Mouse (Mus musculus) adrenal gland (tissue): ENCODE results near the gene Ccm2l.

Experiments
- intact Hi-C: fragments of 180-260 bp; cut with DNase I; formaldehyde crosslinking; loops from one replicate; pipeline ENCODE4 v1.15.1; 2025

The Ccm2l gene

DNA sequence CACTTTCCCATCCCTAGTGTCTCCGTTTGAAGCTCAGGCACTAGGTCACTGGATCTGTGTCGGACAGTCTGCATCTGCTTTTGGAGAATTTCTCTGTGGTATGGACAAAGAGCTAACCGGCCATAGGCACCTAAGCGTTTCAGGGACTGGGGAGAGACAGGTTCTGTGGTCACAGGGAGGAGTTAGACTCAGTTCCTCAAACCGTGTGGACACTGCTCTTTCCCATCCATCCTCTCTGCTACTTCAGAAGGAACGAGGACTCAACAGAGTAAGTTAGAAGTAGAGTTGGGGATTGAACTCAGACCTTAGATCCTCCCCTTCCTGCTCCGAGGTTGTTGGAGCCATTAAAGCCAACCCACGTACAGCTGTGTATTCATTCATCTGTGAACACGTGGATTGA, 14.2 kb upstream of the Ccm2l start:
- intact Hi-C loops = no loop called here

DNA sequence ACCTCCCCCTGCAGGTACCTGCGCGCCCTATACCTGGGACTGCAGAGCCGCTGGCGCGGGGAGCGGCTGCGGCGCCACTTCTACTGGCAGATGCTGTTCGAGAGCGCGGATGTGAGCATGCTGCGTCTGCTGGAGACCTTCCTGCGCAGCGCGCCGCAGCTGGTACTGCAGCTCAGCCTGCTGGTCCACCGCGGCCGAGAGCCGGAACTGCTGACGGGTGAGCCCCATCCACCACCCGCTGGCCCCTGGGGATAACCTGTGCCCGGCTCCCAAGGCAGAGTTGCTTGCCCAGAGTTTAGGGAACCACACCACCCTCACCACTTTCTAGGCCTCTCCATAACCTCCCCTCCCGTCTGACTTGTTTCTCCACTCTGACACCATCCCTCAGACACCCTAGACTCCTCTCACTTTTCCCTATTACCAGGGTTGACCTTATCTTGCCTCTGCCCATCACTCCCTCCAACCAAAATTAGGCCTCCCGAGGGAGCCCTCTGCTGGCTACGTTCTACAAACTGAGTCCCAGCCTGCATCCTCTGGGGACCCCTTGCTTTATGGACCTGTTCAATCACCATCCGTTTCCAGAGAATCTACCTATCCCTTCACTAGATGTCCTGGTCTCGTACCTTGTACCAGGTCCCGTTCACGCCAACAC, 12.9 kb upstream of the Ccm2l start:
- intact Hi-C loops = no loop called here

DNA sequence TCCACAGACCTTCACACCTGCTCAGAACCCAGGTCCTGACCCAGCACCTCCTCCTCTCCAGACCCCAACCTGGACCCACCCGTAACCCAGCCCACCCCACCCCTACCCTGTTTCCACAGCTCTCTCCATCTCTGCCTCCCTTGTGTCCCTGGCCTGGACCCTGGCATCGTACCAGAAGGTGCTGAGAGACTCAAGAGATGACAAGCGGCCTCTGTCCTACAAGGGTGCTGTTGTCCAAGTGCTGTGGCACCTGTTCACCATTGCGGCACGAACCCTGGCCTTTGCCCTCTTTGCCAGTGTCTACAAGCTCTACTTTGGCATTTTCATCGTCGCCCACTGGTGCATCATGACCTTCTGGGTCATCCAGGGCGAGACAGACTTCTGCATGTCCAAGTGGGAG, 11.9 kb upstream of the Ccm2l start:
- intact Hi-C loops = no loop called here

DNA sequence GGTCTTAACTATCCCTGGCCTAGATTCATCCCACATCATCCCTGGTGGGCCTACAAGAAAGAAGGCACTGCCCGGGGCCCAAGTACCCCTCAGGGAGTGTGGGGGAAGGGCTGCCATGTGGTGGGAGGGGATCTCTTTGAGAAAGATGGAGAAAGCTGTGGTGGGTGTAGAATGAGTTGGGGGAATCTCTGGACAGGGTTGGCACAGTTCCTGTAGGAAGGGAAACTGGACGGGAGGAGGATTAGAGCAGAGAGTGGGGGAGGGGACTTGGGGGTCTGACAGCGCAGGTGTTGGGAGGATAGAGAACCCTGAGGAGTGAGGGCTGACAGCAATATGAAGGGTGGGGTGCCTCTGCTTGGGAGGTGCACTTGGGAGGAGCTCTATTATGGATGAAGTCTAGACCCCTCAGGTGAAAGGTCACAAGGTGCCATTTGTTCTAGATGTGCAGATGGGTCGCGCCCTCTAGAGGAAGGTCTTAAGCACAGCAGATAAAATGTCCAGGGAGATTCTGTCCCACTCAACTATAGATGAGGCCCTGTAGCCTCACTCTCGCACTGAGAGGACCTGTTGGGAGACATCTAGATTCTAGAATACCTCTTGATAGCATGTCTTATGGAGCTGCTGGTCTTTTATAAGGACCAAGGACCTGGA, 10.4 kb upstream of the Ccm2l start:
- intact Hi-C loops = no loop called here

DNA sequence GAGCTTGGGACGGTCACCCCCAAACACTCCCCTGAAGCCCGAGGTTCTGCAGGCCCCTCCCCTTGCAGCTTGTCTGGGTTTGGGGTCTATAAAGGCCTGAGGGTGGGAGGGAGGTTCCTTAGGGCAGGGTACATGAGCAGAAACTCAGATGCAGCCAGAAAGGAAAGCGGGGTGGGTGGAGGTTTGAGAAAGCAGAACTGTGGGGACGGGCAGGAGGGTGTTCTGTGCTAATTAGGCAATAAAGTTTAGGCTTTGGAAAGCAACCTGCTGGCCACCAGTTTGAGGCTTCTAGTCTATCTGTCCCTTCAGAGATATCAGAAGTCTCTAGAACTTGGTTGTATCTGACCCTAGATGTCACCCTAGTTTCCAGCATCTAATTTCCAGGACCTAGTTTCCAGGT, 7.4 kb upstream of the Ccm2l start:
- intact Hi-C loops = no loop called here

DNA sequence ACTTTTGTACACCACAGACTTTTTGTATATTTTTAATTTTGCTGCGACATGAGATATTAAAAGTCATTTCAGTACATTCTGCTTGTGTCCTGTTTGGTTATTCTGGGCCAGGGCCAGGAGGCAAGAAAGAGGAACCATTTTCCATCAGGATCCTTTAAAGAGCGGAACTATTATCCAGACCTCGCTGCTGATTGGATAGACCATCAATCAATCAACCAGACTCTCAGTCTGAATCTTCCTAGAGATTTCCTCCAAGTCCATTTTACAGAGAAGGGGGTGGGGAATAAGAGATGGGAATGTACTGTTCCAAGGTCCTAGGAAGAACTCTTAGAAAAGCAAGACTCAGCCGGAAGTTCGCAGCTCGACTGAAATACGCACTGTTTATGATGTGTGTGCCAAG, 5.5 kb upstream of the Ccm2l start:
- intact Hi-C loops = no loop called here

DNA sequence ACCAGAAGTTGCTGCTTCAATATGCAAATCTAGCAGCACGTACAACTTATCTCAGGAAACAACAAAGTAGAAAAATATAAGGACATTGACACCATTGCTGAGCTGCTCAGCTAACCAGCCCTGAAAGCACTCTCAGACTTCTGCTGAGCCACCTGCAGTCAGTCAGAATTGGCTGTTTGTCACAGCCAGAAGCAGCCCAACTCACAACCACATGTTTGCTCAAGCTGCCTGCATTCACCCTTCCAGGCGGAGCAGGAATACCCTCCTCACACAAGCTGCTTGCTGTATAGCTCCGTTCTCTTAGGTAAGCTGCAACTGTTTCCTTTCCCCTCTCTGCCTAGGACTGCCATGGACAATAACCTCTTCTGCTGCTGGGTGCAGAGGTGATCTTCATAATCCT, 2.4 kb upstream of the Ccm2l start:
- intact Hi-C loops = no loop called here

DNA sequence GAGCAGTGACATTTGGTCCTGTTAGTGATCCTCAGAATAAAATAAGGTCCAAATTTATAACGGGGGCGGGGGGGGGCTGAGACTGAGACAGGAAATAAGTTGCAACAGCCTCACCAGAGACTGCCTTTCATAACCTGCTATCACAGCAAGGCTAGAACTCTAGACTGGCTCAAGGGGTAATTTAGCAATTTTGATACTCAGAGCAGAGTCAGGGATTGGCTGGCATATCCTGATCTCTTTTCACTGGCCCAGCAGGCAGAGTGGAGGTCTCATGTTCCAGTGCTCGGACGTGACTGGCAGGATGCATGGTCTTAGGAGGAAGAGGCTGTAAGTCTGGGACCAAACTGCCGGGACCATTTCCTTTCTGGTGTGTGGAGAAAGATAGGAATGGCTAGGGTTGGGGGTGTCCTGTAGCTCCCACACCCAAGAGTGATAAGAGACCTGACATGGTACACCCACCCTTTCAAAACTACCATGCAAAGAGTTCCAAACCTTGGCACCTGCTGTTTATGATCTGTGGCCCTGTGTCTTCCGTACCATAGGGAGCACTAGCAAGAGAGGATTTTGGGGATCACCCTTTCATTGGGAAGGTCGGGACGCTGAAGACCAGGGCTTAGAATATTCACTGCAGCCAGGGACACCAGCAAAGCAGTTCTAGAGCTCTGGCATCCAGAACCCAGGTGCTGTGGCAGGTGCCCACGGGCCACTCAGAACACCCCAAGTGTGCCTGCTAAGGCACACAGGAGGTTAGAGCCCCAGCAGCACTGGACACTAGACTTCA, 1.4 kb upstream of the Ccm2l start:
- intact Hi-C loops = no loop called here

DNA sequence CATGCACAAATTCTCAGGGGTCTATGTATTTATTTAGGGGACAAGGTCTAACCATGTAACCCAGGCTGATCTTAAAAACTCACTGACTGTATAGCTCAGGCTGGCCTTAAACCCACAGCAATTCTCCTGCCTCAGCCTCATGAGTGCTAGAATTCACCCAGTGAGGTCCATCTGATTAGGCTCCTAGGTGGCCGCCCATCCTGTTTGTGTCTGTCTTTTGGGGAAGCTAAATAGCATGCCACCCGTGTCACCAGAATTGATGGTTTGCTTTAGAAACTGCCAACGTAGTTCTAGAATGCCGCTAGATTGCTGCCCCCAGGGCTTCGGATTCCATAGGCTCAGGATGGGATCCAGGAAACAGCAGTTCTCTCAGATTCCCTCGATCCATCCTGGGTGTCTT, 1.2 kb downstream of the Ccm2l start:
- intact Hi-C loops = no loop called here

DNA sequence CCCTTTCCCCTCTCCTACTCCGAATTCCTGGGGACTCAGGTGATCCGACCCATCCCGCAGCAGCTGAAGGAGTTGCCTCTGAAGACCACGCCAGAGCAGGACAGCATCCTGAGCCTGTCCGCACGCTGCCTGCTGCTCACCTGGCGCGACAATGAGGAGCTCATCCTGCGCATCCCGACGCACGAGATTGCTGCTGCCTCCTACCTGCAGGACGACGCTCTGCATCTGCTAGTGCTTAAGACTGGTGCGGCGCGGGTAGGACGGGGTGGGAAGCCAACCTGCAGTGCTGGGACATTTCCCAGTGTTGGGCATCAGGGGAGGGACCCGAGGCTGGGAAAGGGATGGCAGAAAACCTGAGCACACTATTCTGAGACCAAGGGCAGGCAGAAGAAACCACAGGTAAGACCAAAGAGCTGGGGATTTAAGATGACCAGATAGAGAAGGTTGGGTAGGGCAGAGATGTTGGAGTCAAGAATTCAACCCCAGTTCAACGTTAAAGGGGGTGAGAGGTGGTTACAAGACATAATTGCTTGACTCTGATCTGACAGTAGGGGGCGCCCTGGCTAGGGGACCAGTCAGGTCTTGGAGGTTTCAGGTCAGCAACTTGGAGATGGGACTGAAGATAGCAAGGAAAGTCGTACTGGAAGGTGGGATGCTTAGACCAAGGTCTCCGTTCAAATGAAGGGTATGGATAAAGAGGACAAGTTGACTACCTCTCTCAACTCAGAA, 5.2 kb downstream of the Ccm2l start:
- intact Hi-C loops = no loop called here

DNA sequence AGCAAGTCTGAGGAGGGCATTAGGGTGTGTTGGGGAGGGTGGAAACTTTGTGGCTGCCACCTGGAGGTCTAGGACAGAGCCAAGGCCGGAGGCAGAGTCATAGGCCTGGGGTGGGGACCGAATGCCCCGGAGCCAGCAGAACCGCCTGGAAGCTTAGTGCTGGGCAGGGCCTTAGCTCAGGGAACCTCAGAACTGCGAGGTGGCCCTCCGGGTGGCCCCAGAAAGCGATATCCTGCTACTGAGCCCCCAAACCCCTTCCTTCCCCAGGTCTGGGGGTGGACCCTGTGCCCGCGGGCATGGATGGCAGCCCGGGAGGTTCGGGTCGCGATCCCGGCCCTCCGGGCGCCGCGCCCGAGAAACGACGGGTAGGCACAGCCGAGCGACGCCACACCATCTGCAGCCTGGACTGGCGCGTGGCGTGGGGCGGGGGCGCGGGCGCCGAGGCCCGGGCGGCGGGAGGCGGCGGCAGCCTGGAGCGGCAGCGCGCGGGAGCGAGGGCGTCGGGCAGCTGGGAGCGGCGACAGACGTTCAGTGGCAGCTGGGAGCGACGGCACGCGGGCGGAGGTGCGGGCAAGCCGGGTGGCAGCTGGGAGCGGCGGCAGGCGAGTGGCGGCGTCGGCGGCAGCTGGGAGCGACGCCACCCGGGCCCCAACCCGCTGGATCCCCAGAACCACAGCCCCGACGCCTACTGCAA, 5.9 kb downstream of the Ccm2l start:
- intact Hi-C loops = no loop called here

DNA sequence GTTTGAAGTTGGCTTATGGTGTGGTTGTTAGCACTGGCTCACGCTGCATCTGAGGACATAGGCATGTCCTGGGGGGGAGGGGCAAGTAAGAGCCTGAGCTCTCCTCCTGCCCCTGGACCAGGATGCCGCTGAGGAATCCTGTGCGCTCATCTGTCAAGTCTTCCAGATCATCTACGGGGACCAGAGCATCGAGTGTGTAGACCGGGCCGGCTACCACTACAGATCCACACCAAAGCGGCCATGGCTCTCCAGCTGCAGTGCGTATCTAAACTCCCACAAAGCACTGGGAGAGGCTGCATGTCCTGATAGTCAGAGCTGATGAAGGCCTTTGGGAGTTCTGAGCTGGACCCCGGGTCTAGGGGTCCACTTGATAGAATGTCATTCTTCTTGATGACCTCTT, 8.9 kb downstream of the Ccm2l start:
- intact Hi-C loops = no loop called here

DNA sequence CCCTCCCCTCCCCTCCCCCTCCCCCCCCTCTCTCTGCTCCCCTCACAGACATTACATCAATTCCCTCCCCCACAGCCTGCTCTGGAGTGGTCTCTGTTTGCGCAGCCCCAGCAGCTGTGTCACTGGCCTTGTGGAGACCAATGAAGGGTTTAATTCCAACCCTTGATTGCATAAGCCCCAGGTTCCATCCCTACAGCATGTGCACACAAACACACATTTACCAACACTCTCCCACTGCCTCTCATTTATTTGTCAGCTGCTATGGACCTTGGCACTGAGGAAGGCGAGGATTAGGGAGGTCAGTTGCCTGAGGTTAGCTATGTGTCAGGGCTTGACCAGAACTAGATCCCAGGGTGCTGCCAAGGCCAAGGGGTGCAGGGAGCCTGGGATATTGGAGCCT, 10.2 kb downstream of the Ccm2l start:
- intact Hi-C loops = no loop called here

DNA sequence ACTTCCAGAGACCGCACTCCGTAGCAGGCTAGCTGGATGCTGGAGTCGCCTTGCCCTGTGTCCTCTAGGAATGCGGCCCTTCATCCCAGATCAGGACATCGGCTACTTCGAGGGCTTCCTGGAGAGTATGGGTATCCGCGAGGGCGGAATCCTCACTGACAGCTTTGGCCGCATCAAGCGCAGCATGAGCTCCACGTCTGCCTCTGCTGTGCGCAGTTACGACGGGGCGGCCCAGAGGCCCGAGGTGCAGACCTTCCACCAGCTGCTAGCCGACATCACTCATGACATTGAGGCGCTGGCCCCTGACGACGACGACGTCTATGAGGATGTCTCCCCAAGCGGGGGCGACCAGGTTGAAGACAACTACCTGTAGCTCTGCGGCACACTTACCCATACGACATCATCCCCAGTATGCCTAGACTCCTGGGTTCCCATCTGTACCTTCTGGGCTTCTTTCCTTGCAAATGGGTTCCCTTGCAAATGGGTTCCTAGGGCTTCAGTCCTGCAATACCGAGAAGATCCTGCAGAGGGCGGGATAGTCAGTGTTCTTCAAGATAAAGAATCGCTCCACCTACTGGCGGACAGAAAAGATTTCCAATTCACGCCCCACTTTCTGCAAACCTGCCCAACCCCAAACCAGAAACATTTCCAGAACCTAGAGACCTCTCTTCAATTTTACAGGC, 15.2 kb downstream of the Ccm2l start:
- intact Hi-C loops = loop anchor here (5.0 kb wide), 2 partner anchors 34 to 61 kb away; no protein-coding TSS in a partner anchor

DNA sequence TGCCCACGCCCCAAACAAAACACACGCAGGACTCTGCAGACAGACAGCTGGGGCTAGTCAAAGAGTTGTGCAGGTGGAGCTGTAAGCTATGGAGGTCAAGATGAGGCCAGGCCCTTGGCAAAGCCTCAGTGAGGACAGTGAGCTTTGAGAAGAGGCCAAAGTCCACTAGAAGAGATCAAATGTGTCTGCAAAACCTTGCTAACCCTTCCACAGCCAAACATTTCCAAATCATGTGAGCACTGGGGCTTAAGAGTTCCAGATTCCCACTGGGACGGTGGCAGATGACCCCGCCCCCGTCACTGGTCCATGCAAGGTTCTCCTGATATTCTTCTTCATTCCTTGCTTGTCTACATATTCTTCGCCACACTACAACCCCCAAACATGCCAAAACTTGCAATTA, 16.1 kb downstream of the Ccm2l start:
- intact Hi-C loops = loop anchor here (5.0 kb wide), 2 partner anchors 35 to 60 kb away; no protein-coding TSS in a partner anchor

DNA sequence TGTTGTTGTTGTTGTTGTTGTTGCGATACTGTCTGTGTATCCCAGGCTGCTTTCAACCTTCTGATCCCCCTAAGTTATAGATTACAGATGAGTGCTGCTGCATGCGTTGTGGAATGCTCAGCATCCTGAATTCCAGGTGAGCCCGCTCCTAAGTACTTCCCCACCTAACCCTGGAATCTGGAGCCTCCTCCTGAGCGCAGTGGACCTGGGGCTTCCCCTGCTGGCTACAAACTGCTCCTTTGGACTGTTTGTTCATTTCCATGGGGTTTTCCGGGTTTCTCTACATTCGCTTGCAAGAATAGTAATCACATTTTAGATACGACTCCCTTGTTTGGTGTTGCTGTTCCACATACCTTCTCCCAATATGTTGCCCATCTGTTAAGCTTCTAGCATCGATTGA, 17.5 kb downstream of the Ccm2l start:
- intact Hi-C loops = loop anchor here (5.0 kb wide), 2 partner anchors 36 to 59 kb away; no protein-coding TSS in a partner anchor

DNA sequence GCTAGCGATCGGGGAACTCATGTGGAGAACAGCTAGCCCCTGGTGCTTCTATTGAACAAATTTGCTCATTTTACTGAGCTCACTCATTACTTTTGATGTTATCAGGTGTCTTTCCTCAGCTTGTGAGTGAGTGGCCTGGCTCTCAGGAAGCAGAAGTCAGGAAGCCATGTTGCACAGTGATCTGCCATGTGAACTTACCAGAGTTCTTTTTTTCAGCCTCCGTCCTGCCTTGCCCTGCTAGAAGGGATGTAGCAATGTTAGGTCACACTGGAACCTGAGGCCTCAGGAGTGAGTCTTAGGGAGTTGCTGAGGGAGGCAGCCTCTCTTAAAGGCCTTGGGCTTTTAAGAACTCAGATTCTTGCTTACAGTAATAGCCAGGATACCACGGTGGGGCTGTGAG, 18.1 kb downstream of the Ccm2l start:
- intact Hi-C loops = loop anchor here (5.0 kb wide), 2 partner anchors 37 to 58 kb away; no protein-coding TSS in a partner anchor

DNA sequence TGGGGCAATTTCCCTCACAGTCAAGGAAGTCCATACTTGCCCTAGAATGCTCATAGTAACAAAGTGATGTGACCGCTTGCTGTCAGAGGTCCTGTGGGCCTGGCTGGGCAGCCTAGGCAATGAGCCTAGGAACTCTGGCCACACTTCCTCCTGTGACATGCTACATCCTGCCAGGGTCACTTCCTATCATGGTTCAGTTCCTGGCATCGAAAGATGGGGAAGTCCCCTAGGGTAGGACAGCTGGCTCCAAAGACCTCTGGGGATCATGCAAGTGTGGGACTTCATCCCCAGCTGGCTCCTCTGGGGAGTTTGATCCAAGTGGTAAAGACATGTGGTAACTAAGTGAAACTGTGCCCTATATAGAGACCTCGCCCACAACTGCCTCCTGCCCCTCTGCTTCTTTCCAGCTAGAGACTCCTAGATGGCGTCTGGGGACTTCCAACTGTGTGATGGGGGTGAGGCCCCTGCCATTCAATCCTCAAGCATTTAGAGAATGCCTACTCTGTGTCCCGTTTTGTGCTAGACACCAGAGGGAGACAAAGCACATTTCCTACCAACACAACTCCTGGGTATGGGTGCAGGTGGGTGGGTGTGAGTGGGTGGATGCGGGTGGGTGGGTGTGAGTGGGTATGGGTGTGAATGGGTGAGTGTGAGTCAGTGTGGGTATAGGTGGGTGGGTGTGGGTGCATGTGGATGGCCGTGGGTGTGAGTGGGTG, 18.7 kb downstream of the Ccm2l start:
- intact Hi-C loops = loop anchor here (5.0 kb wide), 2 partner anchors 37 to 58 kb away; no protein-coding TSS in a partner anchor

DNA sequence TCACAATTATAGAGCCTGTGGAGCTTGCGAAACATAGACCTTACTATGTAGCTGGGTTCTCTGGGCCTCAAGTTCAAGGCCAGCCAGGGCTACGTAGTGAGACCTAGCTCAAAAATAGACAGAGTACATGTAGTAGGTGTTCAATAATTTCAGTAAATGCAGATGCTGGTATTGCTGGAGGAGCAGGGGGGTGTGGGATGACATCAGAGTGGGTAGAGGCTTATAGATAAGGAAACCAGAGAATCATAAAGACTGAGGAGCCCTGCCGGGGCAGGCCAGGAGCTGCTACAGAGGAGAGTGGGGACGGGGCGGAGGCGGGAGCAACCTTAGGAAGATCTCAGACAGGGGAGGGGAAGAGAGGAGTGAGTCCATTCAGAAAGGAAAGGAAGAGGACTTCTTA, 19.8 kb downstream of the Ccm2l start:
- intact Hi-C loops = no loop called here

DNA sequence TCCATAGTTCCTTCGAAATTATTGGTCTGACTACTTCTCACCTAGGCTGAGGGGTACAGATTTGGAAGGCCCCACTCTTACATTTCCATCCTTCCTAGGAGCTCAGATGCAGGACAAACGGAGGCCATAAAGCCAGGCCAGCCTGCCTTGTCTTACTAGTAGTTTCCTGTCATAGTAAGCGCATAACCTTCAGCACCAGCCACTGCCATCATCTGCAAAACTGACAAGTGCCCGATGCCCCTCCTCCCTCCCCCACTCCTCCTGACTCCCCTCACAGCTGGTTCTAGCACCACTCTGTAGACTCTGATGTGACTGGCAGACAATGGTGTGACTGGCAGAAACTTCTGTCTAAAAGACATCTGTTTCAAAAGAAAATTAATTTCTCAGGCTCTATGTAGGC, 20.4 kb downstream of the Ccm2l start:
- intact Hi-C loops = no loop called here
